Mouse (Mus musculus): ENCODE measurements around the gene Ackr3. TPM values are rescaled to one million over a fixed set of nuclear protein-coding genes. Genes with fewer than 3 reads are reported as not detected.
A peak's percentile ranks its signal among the peaks of the same experiment; 100 is the strongest.

The Ackr3 gene
- polyA plus RNA-seq, 1 experiment from 2014 or later, result 48.5 TPM

- no peak for ATAC-seq (ENCODE audit: insufficient number of reproducible peaks, insufficient read depth, low FRiP score, low TSS enrichment, low read depth)
- 97% methylated on average over 6 of the region's 6 CpGs for WGBS
- no peak overlapping the region for H3K4me3 ChIP-seq
Observed at GRCm38 (mm10) chr1:90214926-90215325, 11.1 kb downstream of the Ackr3 start.

GRCm38 (mm10) chr1:90215881-90216280 lies 12.1 kb downstream of the Ackr3 start:
- ATAC-seq (ENCODE audit: insufficient number of reproducible peaks, insufficient read depth, low FRiP score, low TSS enrichment, low read depth), result no peak
- H3K36me3 ChIP-seq, result peaks cover 64% of the 10 kb centered on the region
- 64% methylated on average over 2 of the region's 2 CpGs for WGBS
- H3K4me3 ChIP-seq, result no peak overlapping the region
- H3K4me2 ChIP-seq, result no peak overlapping the region
- no peak overlapping the region for H3K9ac ChIP-seq
- no peak overlapping the region for H3K27ac ChIP-seq
- no peaks in the 10 kb centered on the region for H3K27me3 ChIP-seq
- peaks cover 5% of the 10 kb centered on the region; the same call in 1 of the 2 replicates for H3K9me3 ChIP-seq
- H3K4me1 ChIP-seq, result peaks cover 37% of the 10 kb centered on the region

More at GRCm38 (mm10) chr1:90214926-90215325, 11.1 kb downstream of the Ackr3 start:
- peaks cover 42% of the 10 kb centered on the region for H3K4me1 ChIP-seq
- H3K9me3 ChIP-seq, result peaks cover 5% of the 10 kb centered on the region; the same call in 1 of the 2 replicates
- H3K27me3 ChIP-seq, result no peaks in the 10 kb centered on the region
- H3K9ac ChIP-seq, result no peak overlapping the region
- H3K4me2 ChIP-seq, result no peak overlapping the region
- H3K27ac ChIP-seq, result no peak overlapping the region
- peaks cover 74% of the 10 kb centered on the region for H3K36me3 ChIP-seq

- no peak for ATAC-seq (ENCODE audit: insufficient number of reproducible peaks, insufficient read depth, low FRiP score, low TSS enrichment, low read depth)
- H3K4me1 ChIP-seq, result peaks cover 35% of the 10 kb centered on the region
- H3K27me3 ChIP-seq, result no peaks in the 10 kb centered on the region
- peaks cover 63% of the 10 kb centered on the region for H3K36me3 ChIP-seq
- 66% methylated on average over 1 of the region's 1 CpGs for WGBS
- no peak overlapping the region for H3K4me2 ChIP-seq
- no peak overlapping the region for H3K4me3 ChIP-seq
- no peak overlapping the region for H3K27ac ChIP-seq
- peaks cover 5% of the 10 kb centered on the region; the same call in 1 of the 2 replicates for H3K9me3 ChIP-seq
- H3K9ac ChIP-seq, result no peak overlapping the region
Observed at GRCm38 (mm10) chr1:90216395-90216794, 12.6 kb downstream of the Ackr3 start.

GRCm38 (mm10) chr1:90220280-90220679 lies 16.5 kb downstream of the Ackr3 start:
- H3K4me3 ChIP-seq, result no peak overlapping the region
- WGBS, result 36% methylated on average over 9 of the region's 9 CpGs
- peaks cover 29% of the 10 kb centered on the region for H3K36me3 ChIP-seq
- H3K27ac ChIP-seq, result no peak overlapping the region
- no peak overlapping the region for H3K9ac ChIP-seq
- H3K4me1 ChIP-seq, result peaks cover 27% of the 10 kb centered on the region
- ATAC-seq (ENCODE audit: insufficient number of reproducible peaks, insufficient read depth, low FRiP score, low TSS enrichment, low read depth), result no peak
- H3K4me2 ChIP-seq, result no peak overlapping the region
- H3K27me3 ChIP-seq, result no peaks in the 10 kb centered on the region
- H3K9me3 ChIP-seq, result peaks cover 5% of the 10 kb centered on the region; the same call in 1 of the 2 replicates

- no peak for ATAC-seq (ENCODE audit: insufficient number of reproducible peaks, insufficient read depth, low FRiP score, low TSS enrichment, low read depth)
- no peak overlapping the region for H3K4me2 ChIP-seq
- no peaks in the 10 kb centered on the region for H3K27me3 ChIP-seq
- H3K27ac ChIP-seq, result no peak overlapping the region
- peaks cover 24% of the 10 kb centered on the region for H3K36me3 ChIP-seq
- 78% methylated on average over 4 of the region's 4 CpGs for WGBS
- H3K4me1 ChIP-seq, result peaks cover 33% of the 10 kb centered on the region
- no peak overlapping the region for H3K9ac ChIP-seq
- peaks cover 5% of the 10 kb centered on the region; the same call in 1 of the 2 replicates for H3K9me3 ChIP-seq
- H3K4me3 ChIP-seq, result no peak overlapping the region
Observed at GRCm38 (mm10) chr1:90220844-90221243, 17.1 kb downstream of the Ackr3 start.

GRCm38 (mm10) chr1:90221811-90222361 lies 18.1 kb downstream of the Ackr3 start:
- H3K9ac ChIP-seq, result no peak overlapping the region
- no peak overlapping the region for H3K4me3 ChIP-seq
- 63% methylated on average over 18 of the region's 18 CpGs for WGBS
- peaks cover 5% of the 10 kb centered on the region; the same call in 1 of the 2 replicates for H3K9me3 ChIP-seq
- no peak overlapping the region for H3K27ac ChIP-seq
- no peak overlapping the region for H3K4me2 ChIP-seq
- H3K4me1 ChIP-seq, result peaks cover 34% of the 10 kb centered on the region
- peaks cover 14% of the 10 kb centered on the region for H3K36me3 ChIP-seq
- H3K27me3 ChIP-seq, result no peaks in the 10 kb centered on the region
- ATAC-seq (ENCODE audit: insufficient number of reproducible peaks, insufficient read depth, low FRiP score, low TSS enrichment, low read depth), result no peak

GRCm38 (mm10) chr1:90222427-90222901 lies 18.7 kb downstream of the Ackr3 start:
- Histone ChIP-seq H3K36me3 (peaks cover 10% of the 10 kb centered on the region), H3K9ac (no peak overlapping the region), H3K9me3 (peaks cover 5% of the 10 kb centered on the region; the same call in 1 of the 2 replicates), H3K4me1 (peaks cover 39% of the 10 kb centered on the region), H3K27me3 (no peaks in the 10 kb centered on the region), H3K27ac (no peak overlapping the region), H3K4me3 (no peak overlapping the region), H3K4me2 (no peak overlapping the region)
- 79% methylated on average over 17 of the region's 17 CpGs for WGBS
- no peak for ATAC-seq (ENCODE audit: insufficient number of reproducible peaks, insufficient read depth, low FRiP score, low TSS enrichment, low read depth)

DNA sequence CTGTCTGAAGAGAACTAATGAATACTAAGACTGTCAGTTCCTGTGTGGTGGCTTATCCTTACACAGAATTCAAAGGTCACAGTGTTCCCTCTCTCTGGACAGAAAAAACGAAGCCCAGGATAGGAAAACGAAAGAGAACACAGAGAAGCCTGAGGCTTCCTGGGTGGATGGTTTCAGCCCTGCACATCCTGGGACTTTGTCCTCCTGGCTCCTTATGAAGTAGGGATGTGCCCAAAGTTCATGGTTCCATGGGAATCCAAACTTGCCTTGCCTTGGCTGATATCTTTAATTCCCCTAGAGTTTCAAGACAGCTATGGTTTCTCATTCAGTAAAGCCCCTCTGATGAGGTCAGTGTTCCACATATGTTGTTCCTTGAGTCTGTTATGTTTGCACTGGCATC lies 19.2 kb downstream of the Ackr3 start:
- Histone ChIP-seq H3K36me3 (peaks cover 4% of the 10 kb centered on the region; the same call in 1 of the 2 replicates), H3K9me3 (peaks cover 2% of the 10 kb centered on the region; the same call in 1 of the 2 replicates), H3K4me2 (no peak overlapping the region), H3K27ac (no peak overlapping the region), H3K27me3 (no peaks in the 10 kb centered on the region), H3K4me1 (peaks cover 45% of the 10 kb centered on the region), H3K9ac (no peak overlapping the region), H3K4me3 (no peak overlapping the region)
- WGBS, result 42% methylated on average over 2 of the region's 2 CpGs
- ATAC-seq (ENCODE audit: insufficient number of reproducible peaks, insufficient read depth, low FRiP score, low TSS enrichment, low read depth), result no peak

DNA sequence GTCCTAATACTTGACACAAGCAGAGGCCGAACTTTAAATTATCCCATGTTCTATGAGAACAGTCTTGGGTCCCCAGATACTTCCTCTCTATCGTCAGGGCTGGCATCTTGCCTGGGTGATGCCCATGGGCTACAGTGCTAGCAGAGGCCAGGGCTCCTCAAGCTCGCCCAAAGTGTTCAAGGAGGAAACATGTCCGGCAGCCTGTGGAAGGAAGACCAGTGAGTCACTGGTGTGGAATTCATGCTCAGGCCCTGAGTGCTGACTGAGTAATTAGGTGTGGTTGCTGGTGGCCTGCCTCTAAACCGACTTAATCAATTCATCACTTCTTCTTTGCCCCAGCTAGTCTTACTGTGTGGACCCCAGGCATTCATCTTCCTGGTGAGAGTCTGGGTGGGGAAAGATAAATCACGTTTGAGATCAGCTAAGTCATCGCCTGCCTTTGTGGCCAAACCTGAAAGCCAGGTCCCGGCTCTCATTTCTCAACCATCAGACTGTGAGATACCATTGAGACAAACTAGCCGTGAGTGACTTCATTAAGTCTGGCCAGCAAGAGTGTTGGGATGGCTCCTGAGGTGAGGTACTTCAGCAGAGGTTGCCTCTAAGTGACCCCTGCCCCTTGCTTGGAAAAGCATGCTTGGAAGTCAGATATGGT lies 21.9 kb downstream of the Ackr3 start:
- H3K27me3 ChIP-seq, result no peaks in the 10 kb centered on the region
- no peak overlapping the region for H3K4me2 ChIP-seq
- 56% methylated on average over 9 of the region's 9 CpGs for WGBS
- H3K4me1 ChIP-seq, result peaks cover 64% of the 10 kb centered on the region
- no peak overlapping the region for H3K4me3 ChIP-seq
- no peak for ATAC-seq (ENCODE audit: insufficient number of reproducible peaks, insufficient read depth, low FRiP score, low TSS enrichment, low read depth)
- no peak overlapping the region for H3K27ac ChIP-seq
- H3K36me3 ChIP-seq, result no peaks in the 10 kb centered on the region
- no peaks in the 10 kb centered on the region for H3K9me3 ChIP-seq
- no peak overlapping the region for H3K9ac ChIP-seq

DNA sequence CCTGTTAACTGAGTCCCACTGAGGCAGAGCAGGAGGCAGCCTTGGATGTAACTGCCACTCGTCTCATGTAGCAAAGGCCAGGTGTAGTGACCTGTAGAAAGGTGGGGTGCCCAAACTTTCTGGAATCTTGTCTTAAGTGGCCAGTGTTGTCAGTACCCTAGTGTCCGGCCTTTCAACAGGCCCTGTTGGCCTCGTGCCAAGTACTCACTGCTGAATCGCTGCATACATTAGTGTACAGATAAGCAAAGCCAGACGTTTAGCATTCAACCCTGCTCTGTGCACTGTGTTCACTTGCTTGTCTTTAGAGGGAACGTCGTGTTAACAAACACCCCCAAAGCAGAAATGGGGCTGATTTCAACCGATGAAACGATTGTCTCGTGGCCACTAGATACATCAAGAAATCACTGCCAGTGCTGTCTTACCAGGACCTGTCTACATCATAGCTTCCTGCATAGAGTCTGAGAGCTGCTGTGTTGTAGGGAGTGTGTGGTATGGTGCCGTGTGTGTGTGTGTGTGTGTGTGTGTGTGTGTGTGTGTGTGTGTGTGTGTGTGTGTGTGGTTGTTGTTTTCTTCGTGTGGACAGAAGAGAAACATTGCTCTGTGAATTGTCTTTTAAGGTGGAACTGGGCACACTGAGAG lies 24.0 kb downstream of the Ackr3 start:
- WGBS, result 37% methylated on average over 12 of the region's 12 CpGs
- Histone ChIP-seq H3K4me3 (no peak overlapping the region), H3K27ac (peak overlapping the region; percentile 78), H3K4me1 (peaks cover 72% of the 10 kb centered on the region), H3K9ac (no peak overlapping the region), H3K9me3 (no peaks in the 10 kb centered on the region), H3K36me3 (no peaks in the 10 kb centered on the region), H3K4me2 (no peak overlapping the region), H3K27me3 (no peaks in the 10 kb centered on the region)
- ATAC-seq (ENCODE audit: insufficient number of reproducible peaks, insufficient read depth, low FRiP score, low TSS enrichment, low read depth), result peak; percentile 65; the same call in 1 of the 2 replicates

- peaks cover 74% of the 10 kb centered on the region for H3K4me1 ChIP-seq
- no peak overlapping the region for H3K4me3 ChIP-seq
- H3K27ac ChIP-seq, result peak overlapping the region; percentile 78
- no peaks in the 10 kb centered on the region for H3K9me3 ChIP-seq
- no peak for ATAC-seq (ENCODE audit: insufficient number of reproducible peaks, insufficient read depth, low FRiP score, low TSS enrichment, low read depth)
- 0 out of 2 replicates have a peak overlapping the region, but pooled peaks have one; percentile 32 for H3K9ac ChIP-seq
- 32% methylated on average over 9 of the region's 9 CpGs for WGBS
- no peaks in the 10 kb centered on the region for H3K27me3 ChIP-seq
- H3K36me3 ChIP-seq, result no peaks in the 10 kb centered on the region
- no peak overlapping the region for H3K4me2 ChIP-seq
Observed at GRCm38 (mm10) chr1:90228323-90228697, 24.5 kb downstream of the Ackr3 start.

All from embryonic facial prominence, embryonic 13.5 days (tissue).